Mouse (Mus musculus) c-Kit-positive CD71-positive TER-119-negative erythroid progenitor cells, embryonic 14.5 days (primary cell): ENCODE results near the gene Sertad3.

Experiments used
- DNase-seq: peaks from one replicate; pipeline ENCODE4 v3.0.0-alpha.2; 2013; ENCODE audit warnings: low read depth

The Sertad3 gene

DNA sequence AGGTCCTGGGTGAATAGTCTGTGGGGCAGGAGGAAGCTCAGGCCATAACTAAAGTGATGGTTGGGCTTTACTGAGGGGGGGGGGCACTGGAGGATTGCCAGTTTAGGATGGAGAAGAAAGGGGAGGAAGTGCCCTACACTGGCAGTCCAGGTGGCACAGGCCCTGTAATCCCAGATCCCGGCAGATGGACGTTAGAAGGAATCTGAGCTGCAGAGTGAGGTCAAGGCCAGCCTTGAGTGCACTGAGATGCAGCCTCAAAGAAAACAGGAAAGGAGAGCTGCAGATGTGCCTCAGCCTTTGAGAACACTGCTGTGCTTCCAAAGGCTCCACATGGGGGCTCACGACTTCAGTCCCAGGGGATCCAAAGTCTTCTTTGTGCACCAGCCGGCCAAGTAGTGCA lies 5.9 kb upstream of the Sertad3 start:
- no peak for DNase-seq

DNA sequence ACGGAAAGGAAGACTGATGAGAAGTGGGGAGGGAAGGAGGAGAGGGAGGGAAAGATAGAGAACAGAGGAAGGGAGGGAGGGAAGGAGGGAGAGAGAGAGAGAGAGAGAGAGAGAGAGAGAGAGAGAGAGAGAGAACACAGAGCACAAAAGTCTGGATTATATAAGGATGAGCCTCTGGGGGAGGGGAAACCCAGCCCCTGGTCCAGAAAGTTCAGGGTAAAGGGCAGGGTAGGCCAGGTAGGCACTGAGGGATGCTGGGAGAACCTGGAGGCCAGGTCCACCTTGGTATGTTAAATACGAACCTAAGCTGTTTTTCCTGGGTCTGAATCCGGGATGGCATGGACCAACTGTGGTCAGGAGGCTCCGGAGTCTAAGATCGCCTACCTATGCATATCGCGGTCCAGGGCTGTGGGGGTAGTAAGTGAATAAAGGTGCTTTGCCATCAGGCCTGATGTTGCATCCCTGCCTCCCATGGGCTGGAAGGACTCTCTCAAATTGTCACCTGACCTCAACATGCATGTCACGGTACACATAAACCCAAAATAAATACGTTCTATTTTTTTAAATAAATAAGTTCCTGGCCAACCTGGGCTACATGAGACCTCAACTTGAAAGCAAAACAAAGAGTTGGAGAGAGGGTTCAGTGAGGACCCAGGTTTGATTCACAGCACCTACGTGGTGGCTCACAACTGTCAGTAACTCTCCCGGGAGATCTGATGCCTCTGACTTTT lies 2.0 kb upstream of the Sertad3 start:
- no peak for DNase-seq

DNA sequence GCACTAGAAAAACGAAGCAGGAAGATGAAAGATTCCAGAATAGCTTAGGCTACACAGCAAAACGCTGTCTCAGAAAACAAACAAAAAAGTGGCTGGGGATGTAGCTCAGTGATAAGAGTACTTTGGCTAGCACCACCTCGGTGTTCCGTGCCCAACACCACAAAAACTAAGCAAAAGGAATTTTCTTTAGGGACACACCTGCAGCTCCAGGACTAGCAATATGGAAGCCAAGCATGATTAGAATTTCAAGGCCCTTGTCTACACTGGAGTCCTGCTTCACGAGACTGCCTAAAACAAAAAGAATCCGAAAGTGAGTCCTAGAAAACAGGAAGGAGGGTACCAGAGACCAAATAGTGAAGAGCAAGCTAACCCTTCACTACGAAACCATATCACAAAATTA lies 972 bp upstream of the Sertad3 start:
- DNase-seq, result no peak

DNA sequence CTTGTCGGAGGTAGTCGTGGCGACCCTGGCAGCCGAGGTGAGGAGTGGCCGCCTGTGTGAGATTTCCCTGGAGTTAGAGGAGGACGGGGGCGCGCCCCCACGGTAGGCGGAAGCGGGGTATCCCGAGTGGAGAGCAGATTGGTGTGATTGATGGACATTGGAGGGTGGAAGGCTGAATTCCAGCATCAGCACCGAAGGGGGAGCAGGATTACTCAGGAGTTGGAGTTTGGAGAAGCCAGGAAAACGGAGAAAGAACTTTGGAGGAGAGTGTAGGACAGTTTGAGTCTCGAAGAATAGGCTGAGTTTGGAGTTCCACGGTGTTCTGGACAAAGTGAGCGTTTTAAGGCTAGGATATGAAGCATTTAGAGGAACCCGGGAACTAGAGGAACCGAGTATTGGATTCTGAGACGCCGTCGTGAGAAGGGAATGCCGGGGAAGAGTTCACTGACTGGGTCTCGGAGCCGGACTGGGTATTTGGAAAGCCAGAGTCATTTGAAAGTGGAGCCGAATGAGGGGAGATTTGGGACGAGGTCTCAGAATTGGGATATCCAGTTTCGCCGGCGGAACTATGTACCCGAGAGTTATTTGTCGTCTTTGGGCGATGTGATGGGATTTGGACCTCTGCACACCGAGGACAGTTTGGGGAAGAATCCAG lies 394 bp downstream of the Sertad3 start:
- DNase-seq, result no peak

DNA sequence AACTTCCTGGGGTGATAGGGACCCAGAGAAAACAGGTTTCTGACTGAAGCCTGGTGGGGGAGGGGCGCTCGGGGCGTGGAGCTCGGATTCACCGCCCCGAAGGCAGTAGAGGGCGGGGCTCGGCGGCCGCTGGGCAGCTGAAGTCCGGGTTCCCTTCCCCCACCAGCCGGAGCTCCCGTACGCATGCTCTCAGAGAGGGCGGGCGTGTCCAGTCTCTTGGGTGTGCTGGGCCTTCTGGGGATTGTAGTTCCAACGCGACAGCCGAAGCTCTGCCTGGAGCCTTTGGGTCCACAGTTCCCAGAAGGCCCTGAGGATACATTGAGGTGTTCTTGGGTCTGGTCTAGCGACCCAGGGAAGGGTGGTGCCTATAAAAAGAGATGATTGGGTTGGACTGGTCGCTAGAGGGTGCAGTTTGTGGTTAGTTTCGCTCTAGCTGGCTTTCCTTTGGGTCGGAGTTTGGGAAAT lies 954 bp downstream of the Sertad3 start:
- DNase-seq, result peak; percentile 99

DNA sequence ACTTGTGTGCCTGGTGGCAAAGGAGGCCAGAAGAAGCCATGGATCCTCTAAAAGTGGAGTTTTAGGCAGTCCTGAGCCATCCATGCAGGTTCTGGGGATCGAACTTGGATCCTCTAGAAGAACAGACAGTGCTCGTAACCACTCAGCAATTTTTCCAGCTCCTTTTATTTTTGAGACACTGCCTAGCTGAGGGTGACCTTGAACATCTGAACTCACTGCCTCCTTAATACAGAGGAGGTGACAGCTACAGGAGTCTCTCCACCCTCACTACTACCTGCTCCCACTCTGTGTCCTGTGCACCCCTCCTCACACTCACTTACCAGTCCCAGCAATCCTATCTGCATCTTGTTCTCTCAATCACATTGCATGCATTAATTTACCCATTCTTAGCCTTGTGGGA lies 2.0 kb downstream of the Sertad3 start:
- no peak for DNase-seq

DNA sequence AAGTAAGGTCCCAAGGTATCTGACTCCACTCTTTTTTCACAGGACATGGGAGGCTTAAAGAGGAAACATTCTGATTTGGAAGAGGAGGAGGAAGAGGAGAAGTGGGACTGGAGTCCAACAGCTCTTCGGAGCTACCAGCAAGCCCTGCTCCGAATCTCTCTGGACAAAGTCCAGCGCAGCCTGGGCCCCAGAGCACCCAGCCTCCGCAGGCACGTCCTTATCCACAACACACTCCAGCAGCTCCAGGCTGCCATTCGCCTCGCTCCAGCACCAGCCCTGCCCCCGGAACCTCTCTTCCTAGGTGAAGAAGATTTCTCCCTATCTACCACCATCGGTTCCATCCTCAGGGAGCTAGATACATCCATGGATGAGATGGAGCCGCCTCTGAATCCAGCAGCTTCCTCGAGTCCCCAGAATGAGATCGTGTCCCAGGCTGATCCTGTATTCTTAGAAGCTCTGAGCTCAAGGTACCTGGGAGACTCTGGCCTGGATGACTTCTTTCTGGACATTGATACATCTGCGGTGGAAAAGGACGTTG lies 2.6 kb downstream of the Sertad3 start:
- DNase-seq, result no peak

DNA sequence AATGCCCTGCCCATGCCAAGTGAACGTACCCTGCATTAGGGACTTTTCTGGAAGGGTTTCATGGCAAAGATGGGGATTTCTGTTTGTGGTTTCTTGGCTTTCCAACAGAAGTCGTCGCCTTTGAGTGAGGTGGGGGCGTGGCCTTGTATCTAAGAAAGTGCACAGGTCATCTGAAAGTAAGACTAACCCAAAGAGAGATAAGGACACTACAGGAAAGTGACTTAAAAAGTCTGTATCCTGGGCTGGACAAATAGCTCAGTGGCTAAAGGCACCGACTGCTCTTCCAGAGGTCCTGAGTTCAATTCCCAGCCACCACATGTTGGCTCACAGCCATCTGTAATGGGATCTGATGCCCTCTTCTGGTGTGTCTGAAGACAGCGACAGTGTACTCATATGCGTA lies 5.0 kb downstream of the Sertad3 start:
- no peak for DNase-seq

DNA sequence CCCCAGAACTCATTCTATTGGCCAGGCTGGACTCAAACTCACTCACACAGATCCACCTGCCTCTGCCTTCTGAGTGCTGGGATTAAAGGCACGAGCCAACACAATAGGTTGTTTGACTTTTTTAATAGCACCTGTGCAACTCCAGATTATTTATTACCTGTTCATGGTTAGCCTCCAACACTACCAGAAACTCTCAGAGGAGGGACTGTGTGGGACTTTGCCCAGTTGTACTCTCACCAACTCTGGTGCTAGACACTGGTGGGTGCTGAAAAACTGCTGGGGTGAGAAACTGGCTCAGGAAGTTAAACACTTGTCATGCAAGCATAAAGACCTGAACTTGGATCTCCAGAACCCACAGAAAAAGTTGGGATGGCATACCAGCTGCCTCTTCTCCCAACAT lies 6.2 kb downstream of the Sertad3 start:
- DNase-seq, result no peak

DNA sequence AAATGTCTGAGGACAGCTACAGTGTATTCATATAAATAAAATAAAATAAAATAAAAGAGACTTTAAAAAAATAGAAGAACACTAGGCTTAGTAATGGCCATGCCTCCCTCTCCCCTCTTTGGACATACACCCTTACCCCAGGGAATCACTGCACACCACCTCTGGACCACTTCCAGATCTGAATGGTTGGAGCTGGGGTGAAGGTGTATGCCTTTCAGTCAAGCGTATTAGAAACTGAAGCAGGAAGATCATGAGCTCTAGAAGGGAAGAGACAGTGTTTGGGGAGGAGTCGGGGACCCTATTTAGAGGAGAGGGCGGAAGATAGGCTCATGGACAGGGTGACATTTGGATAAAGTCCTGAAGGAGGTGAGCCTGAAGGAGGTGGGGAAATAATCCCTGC lies 6.9 kb downstream of the Sertad3 start:
- DNase-seq, result no peak

DNA sequence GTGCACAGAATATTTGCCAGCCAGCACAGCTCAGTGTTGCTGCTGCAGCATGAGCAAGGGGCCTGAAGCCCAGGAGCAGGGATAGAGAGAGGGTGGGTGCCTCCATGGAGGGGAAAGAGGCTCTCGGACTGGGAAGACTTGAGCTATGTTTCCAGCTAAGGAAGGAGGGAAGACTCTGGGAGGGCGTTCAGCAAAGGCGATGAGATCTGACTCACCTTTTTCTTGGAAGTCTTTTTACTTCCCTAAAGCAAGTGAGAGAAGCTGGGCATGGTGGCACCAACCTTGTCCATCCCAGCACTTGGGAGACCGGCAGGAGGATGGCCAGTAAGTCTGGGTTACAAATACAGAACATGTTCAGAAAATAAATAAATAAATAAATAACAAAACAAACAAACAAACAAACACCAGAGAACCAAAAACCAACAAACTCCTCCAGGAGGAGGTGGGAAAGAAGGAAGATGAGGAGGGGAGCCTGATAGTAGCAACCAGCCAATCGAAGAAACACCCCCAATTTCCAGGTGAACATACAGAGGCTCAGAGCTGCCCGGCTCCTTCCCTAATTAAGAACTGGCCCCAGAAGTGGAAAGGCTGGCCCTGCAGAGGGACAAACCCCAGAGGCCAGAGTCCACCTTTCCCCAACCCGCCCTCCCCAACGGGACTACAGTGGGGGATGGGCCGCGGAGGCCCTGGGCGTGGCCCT lies 7.5 kb downstream of the Sertad3 start:
- DNase-seq, result no peak

DNA sequence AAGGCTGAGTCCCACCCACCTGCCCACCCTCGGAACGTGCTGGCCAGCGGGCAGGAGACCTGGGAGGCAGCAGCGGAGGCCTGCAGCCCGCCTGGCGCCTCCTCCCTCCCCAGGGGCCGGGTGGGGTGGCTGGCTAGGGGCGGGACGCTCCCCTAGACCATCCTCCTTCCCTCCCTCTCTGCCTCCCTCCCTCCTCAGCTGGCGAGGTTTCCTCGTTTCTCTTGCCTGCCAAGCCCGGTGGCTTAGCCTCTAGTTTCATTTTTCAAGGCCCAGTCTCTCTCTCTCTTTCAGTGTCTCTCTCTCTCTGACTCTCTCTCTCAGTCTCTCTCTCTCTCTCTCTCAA lies 8.0 kb downstream of the Sertad3 start:
- DNase-seq, result peak; percentile 77

DNA sequence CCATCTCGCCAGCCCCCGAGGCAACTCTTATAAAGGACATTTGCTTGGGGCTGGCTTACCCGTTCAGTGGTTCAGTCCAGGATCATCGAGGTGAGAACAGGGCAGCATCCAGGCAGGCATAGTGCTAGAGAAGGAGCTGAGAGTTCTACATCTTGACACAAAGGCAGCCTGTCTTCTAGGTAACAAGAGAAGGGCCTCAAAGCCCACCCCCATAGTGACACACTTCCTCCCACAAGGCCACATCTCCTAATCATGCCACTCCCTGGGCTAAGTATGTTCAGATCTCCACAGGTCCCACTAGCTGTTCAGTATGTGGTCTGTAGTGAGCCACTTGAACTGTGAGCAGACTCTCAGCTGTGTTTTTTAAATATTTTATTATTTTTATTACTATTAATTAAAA lies 10.3 kb downstream of the Sertad3 start:
- DNase-seq, result no peak

DNA sequence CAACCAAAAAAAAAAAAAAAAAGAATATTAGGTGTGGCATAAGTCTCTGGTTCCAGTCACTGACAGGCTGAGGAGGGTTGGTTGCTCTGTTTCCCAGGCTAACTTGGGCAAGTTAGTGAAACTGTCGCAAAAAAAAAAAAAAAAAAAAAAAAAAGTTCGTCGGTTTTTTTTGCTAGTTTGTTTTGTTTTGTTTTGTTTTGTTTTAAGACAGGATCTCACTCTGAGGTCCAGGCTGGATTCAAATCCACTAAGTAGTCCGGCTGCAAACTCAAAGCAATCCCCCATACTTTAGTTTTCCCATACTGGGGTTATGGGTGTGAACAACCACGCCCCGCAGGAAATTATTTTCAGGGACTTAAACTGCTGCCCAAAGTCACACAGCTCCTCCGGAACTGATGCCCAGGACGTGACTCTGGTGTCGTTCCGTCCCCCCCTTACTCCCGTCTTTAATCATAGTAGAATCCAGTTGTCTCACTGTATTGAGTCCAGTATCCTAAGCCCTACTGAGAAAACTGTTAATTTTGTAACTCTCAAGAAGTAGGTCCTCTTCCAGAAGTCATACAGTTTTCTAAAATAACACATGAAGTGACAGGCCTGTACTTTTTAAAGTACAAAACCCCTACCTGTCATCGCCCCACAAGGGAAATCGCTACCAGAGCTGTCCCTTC lies 12.7 kb downstream of the Sertad3 start:
- DNase-seq, result no peak

DNA sequence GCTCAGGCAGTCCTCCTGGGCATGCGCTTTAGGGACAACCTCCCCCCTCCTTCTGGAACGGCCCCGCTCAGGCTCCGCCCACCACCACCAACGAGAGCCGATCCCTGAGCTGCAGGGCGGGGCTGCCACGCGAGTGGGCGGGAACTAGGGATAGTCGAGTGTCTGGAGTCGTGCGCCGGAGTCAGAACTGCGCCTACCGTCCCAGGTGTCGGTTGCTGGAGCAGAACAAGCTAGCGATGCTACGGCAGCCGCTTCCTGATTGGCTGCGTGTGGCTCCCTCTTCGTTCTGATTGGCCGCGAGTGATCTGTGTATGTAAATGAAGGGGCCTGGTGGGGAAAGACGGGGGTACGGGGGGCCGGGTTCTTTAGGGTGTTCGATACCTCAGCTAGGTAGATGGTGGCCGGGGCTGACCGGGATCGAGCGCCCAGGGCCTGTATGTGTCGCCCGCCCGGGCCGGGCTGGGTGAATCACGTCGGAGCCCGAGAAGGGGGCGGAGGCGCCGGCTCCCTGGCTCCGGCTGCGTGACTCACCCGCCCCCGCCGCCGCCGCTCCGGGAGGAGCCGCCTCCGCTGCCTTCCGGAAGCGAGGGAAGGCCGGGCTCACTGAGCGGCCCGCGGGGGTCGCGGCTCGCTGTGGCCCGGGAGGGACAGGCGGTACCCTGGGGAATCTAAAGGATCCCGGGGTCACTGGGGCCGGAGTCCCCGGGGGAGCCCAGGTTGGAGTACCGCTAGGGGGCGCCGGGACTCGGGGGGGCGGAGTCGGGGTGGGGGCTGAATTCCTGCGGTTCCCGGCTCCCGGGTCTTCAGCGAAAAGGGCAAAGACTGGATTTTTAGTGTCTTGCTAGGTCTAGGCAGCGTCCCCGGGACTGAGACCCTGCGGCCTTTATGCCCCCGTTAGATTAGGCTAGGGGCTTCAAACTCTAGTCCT lies 13.5 kb downstream of the Sertad3 start, which contains the start of gene Sertad1:
Sertad1 (plus strand) TSS at position 141 of the 928 bp plus-strand sequence.
- DNase-seq, result peak; percentile 99

DNA sequence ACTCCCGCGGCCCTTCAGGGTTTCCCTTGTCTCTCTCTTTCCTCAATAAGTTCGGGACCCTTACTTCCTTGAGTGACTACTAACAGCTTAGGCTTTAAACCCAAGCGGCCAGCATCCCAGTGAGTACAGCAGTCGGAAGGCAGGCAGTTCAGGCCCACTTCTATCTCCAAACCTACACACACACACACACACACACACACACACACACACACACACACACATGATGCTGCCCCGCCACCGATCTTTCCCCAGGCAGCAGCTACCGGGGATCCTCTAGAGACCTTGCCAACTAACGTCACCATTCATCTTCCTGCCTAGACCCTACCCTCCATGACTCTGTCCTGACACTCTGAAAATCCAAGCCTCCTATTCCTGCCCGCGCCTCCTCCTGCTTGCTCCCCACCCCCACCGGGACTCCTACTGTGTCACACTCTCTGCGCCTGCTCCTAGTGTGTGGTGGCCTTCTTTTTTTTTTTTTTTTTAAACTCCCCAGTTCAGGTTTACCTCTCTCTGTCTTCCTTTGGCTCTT lies 14.2 kb downstream of the Sertad3 start:
- DNase-seq, result no peak

DNA sequence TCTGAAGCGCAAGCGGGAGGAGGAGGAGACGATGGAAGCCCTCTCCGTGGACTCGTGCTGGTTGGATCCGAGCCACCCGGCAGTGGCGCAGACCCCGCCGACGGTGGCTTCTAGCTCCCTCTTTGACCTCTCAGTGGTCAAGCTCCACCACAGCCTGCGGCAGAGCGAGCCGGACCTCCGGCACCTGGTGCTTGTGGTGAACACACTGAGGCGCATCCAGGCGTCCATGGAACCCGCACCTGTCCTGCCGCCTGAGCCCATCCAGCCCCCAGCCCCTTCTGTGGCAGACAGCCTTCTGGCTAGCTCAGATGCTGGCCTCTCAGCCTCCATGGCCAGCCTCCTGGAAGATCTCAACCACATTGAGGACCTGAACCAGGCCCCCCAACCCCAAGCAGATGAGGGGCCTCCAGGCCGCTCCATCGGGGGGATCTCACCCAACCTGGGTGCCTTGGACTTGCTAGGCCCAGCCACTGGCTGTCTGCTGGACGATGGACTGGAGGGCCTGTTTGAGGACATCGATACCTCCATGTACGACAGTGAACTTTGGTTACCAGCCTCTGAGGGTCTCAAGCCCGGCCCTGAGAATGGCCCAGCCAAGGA lies 15.8 kb downstream of the Sertad3 start:
- DNase-seq, result no peak

DNA sequence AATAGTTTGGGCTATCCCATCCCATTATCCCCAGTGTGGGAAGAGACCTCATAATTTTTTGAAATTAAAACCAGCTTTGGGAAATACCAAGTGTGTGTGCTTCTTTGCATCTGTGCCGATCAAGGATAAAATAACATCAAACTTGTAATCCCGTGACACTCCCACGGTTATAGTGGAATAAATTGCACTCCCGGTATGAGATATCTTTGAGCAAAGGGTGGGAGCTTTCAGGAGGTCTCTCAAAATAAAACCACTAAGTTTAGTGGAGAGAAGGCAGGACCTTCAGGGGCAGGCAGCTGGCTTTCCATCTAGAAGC lies 16.6 kb downstream of the Sertad3 start:
- no peak for DNase-seq

DNA sequence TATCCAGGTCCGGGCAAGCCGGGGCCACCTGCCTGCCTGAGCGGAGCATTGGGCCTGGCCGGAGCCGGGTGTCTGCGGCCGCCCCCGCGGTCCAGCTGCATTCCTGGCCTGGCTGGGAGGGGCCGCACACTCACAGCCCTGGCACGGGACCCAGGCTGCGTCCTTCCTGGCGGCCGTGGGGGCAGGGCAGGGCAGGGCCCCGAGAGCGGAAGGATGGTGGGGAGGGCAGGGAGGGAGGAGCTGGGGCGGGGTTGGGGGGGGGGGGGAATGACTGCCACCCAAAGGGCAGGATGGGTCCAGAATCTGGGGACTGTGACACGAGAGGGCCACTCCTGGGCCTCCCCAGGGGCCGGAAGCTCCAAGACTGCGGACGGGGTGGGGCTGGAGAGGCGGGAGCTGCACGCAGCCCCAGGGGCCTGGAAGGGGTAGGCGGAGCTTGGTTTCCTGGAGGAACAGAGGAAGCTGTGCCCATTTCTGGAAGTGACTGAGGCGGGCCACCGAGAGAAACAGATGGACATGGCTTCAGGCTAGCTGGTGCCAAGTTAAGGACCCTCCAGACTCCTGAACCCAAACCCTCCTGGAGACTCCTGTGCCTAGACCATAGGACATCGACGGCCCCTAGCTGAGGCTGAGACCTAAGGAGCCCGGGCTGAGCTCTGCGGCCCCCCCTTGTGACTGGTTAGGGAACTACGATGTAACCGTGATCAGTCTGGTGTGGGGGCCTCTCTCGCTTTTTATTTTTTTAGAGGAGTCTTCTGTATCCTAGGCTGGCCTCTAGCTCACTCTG lies 17.2 kb downstream of the Sertad3 start:
- peak; percentile 89 for DNase-seq

DNA sequence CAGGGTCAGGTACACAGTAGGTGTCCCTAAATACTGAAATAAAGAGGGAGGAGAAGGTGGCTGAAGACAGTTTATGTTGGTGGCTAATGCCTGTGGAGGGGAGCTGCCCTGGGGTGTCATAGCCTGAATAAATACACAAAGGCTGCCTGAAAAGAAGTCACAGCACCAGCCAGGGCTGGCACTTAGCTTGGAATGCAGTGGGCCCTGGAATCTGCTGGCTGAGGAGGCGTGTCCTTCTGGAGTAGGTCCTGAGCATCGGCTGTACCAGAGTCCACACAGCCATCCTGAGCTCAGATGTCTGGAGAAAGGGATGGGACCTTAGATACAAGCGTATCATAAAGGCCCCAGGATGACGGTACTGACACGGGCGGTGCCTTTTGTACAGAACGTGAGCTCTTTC lies 18.3 kb downstream of the Sertad3 start:
- no peak for DNase-seq
